Mouse (Mus musculus) spleen, adult 2 months (tissue): Measurements from ENCODE around the gene Acacb.

ENCODE experiments used
- CTCF ChIP-seq: fragments of 200-500 bp; IDR thresholded peaks from 2 replicates; pipeline ENCODE4 v1.5.1; 2011; ENCODE audit warnings: mild to moderate bottlenecking, inconsistent platforms; ENCODE audit not compliant: insufficient read depth, insufficient read length, insufficient replicate concordance; ENCODE audit errors: extremely low read depth
- POLR2A ChIP-seq: fragments of 200-500 bp; IDR thresholded peaks from 2 replicates; pipeline ENCODE4 v1.6.1; 2011; ENCODE audit warnings: low read depth, low read length, inconsistent platforms

DNA sequence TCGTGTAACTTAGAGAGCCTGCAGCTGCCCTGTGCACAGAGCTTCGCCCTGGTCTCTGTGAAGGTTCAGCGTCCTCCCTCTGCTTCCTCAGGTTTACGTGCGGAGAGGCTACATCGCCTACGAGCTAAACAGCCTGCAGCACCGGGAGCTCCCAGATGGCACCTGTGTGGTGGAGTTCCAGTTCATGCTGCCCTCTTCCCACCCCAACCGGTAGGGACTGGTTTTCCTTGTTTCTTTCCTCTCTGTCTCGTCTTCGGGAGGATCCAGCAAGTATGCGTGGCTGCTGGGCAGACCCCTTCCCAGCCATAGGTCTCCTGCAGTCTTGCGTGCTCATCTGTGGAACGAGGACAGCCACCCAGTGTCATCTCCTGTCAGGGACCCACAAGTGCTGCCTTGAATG lies 72.4 kb downstream of the Acacb start:
- no peak for TF ChIP-seq CTCF
- TF ChIP-seq POLR2A, result no peak
